ENCODE assay signal across 18 mouse cellular contexts in genomic region chr9:108750616-108751015, GRCm38 (mm10).
"Had no signal": no experiment of that assay in that cellular context is flagged by ENCODE, and none has a peak within 500 bp of the region (broad histone marks: within the 10 kb centered on the region; RNA-seq: fewer than 3 reads in every experiment).

No protein-coding gene starts in this region.

- ATAC-seq: hindbrain, postnatal 0 days; inflammation-experienced regulatory T-cells, adult 6 months; intestine, embryonic 16.5 days had no signal

- H3K9ac ChIP-seq: limb, embryonic 13.5 days; liver, embryonic 13.5 days; lung, embryonic 15.5 days; neural tube, embryonic 12.5 days; neural tube, embryonic 15.5 days; stomach, embryonic 15.5 days had no signal

- H3K27ac ChIP-seq: hindbrain, postnatal 0 days; limb, embryonic 10.5 days; limb, embryonic 13.5 days; liver, embryonic 13.5 days; lung, embryonic 15.5 days; neural tube, embryonic 12.5 days; neural tube, embryonic 15.5 days; stomach, embryonic 15.5 days had no signal

- DNase-seq: liver; liver, embryonic 13.5 days; lung, postnatal 10 days; lung, postnatal 4 days; midbrain, embryonic 14.5 days; right cerebral cortex, postnatal 25 days; spleen, adult 18-20 months; thymus, postnatal 25 days had no signal

- H3K4me3 ChIP-seq: limb, embryonic 10.5 days; limb, embryonic 13.5 days; liver, embryonic 13.5 days; lung, embryonic 15.5 days; neural tube, embryonic 12.5 days; neural tube, embryonic 15.5 days; stomach, embryonic 15.5 days had no signal

- H3K4me1 ChIP-seq: limb, embryonic 10.5 days; limb, embryonic 13.5 days; lung, embryonic 15.5 days; neural tube, embryonic 12.5 days; neural tube, embryonic 15.5 days; stomach, embryonic 15.5 days had no signal

- H3K4me2 ChIP-seq: limb, embryonic 13.5 days; liver, embryonic 13.5 days; lung, embryonic 15.5 days; midbrain, embryonic 11.5 days; neural tube, embryonic 12.5 days; neural tube, embryonic 15.5 days; stomach, embryonic 15.5 days had no signal

- H3K9me3 ChIP-seq: limb, embryonic 10.5 days; limb, embryonic 13.5 days; liver, embryonic 13.5 days; lung, embryonic 15.5 days; neural tube, embryonic 12.5 days; neural tube, embryonic 15.5 days; stomach, embryonic 15.5 days had no signal

- H3K27me3 ChIP-seq: limb, embryonic 13.5 days; liver, embryonic 13.5 days; lung, embryonic 15.5 days; neural tube, embryonic 12.5 days; neural tube, embryonic 15.5 days; stomach, embryonic 15.5 days had no signal
